Mouse (Mus musculus) frontal cortex, postnatal 14 days (tissue): ENCODE results near the gene Spa17.

Experiments
- DNase-seq, 2 experiments: peaks; one replicate each; pipeline ENCODE4 v3.0.0; 2022; ENCODE audit warnings: low spot score in 2 of 2

Gene Spa17

DNA sequence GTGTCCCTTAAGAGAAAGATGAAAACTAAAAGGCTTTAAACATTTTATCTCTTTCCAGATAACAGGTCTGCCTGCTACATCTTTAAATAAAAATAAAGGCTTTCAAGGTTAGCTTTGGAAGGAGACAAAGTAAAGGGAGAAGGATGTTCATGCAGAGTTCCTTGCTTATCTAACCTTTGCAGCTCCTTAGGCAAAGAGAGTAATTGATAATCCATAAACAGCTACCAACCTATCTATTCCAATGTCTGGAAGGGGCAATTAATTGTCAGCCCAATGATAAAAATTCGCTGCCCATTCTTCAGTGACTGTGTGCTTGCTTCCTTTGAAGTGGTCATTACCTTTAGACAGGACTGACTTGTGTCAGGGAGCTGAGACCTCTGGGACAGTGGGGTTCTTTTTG, 49.7 kb downstream of the Spa17 start:
- DNase-seq = no peak

DNA sequence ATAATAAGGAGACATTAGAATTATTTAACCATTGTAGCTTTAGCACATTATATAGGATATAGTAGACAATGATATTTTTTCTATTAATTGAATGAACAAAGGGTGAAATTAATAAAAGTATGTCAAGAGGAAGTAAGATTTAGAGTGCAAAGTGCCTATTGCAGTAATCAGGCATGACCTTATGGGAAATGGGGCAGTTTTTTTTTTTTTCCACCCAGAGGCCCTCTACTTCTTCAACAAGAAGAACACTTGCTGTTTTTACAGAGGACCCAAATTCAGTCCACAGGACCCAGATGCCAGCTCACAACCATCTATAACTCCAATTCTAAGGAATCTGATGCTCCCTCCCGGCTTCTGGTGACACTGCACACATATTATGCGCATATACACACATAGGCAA, 52.9 kb downstream of the Spa17 start:
- no peak for DNase-seq

DNA sequence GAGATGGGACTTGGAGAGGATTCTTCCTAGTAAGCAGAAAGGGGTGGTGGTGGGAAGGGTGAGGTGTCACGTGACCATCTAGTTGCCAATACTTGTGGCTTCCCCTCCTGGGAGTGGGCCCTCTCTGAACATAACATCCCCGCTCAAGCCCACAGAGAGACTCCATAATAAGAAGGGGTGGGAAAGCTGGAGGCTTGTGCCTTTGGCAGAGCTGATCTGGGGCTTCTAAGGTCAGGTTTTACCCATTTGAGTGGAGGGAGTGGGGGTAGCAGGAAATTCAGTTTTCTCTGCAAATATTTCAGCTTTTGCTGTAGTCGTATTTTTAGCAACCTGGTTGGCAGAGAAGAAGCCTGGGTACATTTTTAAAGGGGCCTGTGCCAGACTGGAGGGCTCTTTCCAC, 57.2 kb downstream of the Spa17 start:
- no peak for DNase-seq

DNA sequence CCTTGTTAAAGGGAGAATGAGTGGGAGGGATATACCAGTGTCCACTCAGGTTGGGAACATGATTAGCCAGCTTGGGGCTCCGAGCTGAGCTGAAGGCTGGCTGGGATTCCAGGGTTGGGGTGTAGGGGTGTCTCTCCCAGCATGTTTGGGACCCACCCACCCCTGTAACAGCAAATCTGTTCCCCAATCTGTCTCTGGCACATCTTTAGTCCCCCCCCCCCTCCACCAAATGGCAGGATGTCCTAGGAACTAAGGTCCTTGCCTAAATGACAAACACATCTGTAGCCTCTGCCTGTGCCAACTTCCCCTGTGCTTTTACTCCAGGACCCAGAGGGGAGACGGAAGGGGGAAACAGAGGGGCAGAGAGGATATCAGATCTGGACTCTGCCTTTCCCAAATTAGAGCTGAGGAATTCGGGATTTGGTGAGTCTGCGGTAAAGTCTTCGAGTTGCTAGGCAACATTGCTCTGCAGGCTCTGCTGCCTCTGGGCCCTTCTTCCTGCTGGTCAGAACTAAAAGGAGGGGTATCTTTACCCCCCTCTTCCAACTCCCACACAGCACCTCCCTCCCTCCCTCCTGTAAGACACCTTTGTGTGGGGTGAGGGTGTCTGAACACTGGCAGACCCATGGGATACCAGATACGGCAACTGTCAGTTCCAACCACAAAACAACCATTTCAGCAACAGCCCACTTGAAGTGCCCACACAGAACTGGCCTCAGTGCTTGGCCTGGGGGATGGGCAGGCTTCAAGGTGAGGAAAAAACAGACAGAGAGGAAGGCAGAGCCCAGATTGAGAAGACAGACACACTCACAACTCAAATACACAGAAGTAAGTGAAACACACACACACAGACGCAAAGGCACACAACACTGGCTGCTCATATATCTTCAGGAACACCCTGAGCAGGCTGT, 58.4 kb downstream of the Spa17 start, which contains the start of gene Siae:
Siae (plus strand) TSS at position 861 of the 911 bp plus-strand sequence.
- DNase-seq = no peak

DNA sequence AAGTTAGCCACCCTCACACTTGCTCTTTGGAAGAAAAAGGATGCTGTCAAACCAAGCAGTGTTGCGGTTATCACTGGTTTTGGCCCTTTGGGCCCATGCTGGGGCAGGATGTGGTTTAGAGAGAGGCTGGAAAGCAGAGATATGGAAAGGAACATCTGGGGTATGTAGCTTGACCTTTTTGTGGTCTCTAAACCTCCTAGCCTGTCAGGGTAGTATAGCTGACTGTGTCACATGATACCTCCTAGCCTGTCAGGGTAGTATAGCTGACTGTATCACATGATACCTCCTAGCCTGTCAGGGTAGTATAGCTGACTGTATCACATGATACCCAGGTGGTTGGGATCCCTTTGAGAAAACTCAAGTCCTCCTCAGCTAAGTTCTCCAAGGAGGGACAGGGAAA, 59.2 kb downstream of the Spa17 start:
- DNase-seq = no peak
